Mouse (Mus musculus) kidney, postnatal 0 days (tissue): Measurements from ENCODE around the gene Rbm18. TPM values are rescaled to one million over a fixed set of nuclear protein-coding genes. Genes with fewer than 3 reads are reported as not detected.

Experiments
- ATAC-seq: fragments of 200-750 bp; cut with Nextera tagmentation; replicated peaks from 2 replicates; pipeline ENCODE4 v1.8.0; 2017; ENCODE audit warnings: low read depth, moderate number of reproducible peaks, moderate TSS enrichment, moderate library complexity; ENCODE audit not compliant: low FRiP score
- DNase-seq: peaks from one replicate; pipeline ENCODE4 v3.0.0-alpha.2; 2016; ENCODE audit warnings: low spot score
- H3K27ac ChIP-seq: fragments of 300-500 bp; sonication (generic); 2 replicates; pipeline ENCODE4 v1.5.1; 2014; ENCODE audit warnings: mild to moderate bottlenecking
- H3K27me3 ChIP-seq: fragments of 300-500 bp; sonication (generic); 2 replicates; pipeline ENCODE4 v1.6.1; 2014; ENCODE audit warnings: low read length, mixed read lengths; ENCODE audit not compliant: insufficient read depth
- H3K36me3 ChIP-seq: fragments of 300-500 bp; sonication (generic); 2 replicates; pipeline ENCODE4 v1.6.1; 2014; ENCODE audit warnings: low read length, mixed read lengths; ENCODE audit not compliant: insufficient read depth
- H3K4me1 ChIP-seq: fragments of 300-500 bp; sonication (generic); replicated peaks from 2 replicates; pipeline ENCODE4 v1.6.1; 2014; ENCODE audit warnings: antibody characterized with exemption, low read length, mixed read lengths; ENCODE audit not compliant: insufficient read depth
- H3K4me2 ChIP-seq: fragments of 300-500 bp; sonication (generic); 2 replicates; pipeline ENCODE4 v1.6.1; 2014; ENCODE audit warnings: mild to moderate bottlenecking, low read length, moderate library complexity, mixed read lengths
- H3K4me3 ChIP-seq: fragments of 300-500 bp; sonication (generic); replicated peaks from 2 replicates; pipeline ENCODE4 v1.5.1; 2014; ENCODE audit warnings: low read depth, low read length
- H3K9ac ChIP-seq: fragments of 300-500 bp; sonication (generic); 2 replicates; pipeline ENCODE4 v1.6.1; 2014; ENCODE audit warnings: low read depth, low read length
- H3K9me3 ChIP-seq: fragments of 300-500 bp; sonication (generic); replicated peaks from 2 replicates; pipeline ENCODE4 v1.6.1; 2016; ENCODE audit warnings: low read length, inconsistent platforms, mixed read lengths
- CTCF ChIP-seq: IDR thresholded peaks from 2 replicates; pipeline ENCODE4 v1.5.1; 2016; ENCODE audit warnings: antibody characterized with exemption, low read depth, mild to moderate bottlenecking, moderate library complexity
- WGBS: fragments of 180-500 bp; shearing (Covaris S2); extraction: QIAGEN DNeasy Blood & Tissue Kit; methylation state at CpG from one replicate; pipeline ENCODE4 v1.1.7; 2014; 5-methylcytosine and 5-hydroxymethylcytosine counted together
- polyA plus RNA-seq: library from polyadenylated mRNA; unstranded; fragments of >200 nt; fragmentation: Nextera tagmentation; extraction: Ambion mirVana; gene quantifications from 2 replicates; pipeline ENCODE4 v1.2.1, GENCODE M21; 2015

Gene Rbm18
- polyA plus RNA-seq, 1 experiment from 2014 or later, result 59.8 TPM

GRCm38 (mm10) chr2:36148876-36149365, 12.3 kb upstream of the Rbm18 start:
- DNase-seq (peak; percentile 23), ATAC-seq (no peak)
- WGBS, result 44% methylated on average over 7 of the region's 7 CpGs
- TF ChIP-seq CTCF, result no peak
- Histone ChIP-seq H3K9me3 (no peaks in the 10 kb centered on the region), H3K36me3 (no peaks in the 10 kb centered on the region; the same call in 1 of the 2 replicates), H3K9ac (no peak overlapping the region), H3K27ac (no peak overlapping the region), H3K4me1 (no peaks in the 10 kb centered on the region), H3K27me3 (no peaks in the 10 kb centered on the region), H3K4me2 (no peak overlapping the region), H3K4me3 (no peak overlapping the region)

DNA sequence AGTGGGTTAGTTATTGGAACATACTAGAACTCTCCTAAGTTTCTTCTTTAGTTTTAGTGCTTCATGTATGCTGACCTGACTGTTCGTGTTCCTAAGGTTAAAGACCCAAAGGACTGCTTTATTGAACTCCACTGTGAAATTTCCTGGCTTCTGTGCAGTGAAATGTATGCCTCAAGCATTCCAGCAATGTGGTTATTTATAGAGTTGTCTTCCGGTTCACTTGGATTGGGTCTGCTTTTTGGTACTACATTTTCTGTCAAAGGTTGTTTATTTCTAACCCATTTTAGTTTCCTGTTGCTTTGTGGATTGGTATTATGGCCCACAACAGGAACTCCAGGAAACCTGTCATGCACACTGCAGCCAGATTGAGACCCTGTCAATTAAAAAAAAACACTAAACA, 2.5 kb upstream of the Rbm18 start:
- DNase-seq (peak; percentile 79), ATAC-seq (no peak)
- H3K9me3 ChIP-seq, result no peaks in the 10 kb centered on the region
- H3K27ac ChIP-seq, result peak overlapping the region; percentile 27; the same call in 1 of the 2 replicates
- H3K4me3 ChIP-seq, result no peak overlapping the region
- H3K9ac ChIP-seq, result no peak overlapping the region
- TF ChIP-seq CTCF, result no peak
- no peaks in the 10 kb centered on the region for H3K27me3 ChIP-seq
- peaks cover 10% of the 10 kb centered on the region for H3K4me1 ChIP-seq
- WGBS, result 42% methylated on average over 2 of the region's 2 CpGs
- H3K4me2 ChIP-seq, result no peak overlapping the region
- 0 out of 2 replicates have a peak, but pooled peaks cover 8% of the 10 kb centered on the region for H3K36me3 ChIP-seq

DNA sequence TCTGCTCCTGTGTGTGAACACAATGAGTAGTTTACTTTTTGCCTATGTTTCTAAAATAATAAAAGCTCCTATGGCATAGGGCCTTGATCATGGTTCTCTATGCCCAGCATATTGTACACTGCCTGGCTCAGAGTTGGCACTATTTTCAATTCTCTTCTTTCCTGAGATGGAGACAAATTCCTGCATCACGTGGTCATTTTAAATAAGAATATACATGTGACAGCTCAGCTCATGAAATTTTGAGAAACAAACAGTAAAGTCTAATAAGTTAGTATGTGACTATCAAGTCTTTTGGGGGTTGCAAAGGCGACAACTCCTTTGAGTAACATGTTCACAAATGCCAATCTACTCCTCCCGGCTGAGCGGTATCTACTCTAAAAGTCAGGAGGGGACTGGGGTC, 686 bp downstream of the Rbm18 start:
- H3K9ac ChIP-seq, result peak overlapping the region; percentile 73
- peaks cover 10% of the 10 kb centered on the region for H3K4me1 ChIP-seq
- H3K4me3 ChIP-seq, result peak overlapping the region; percentile 75
- WGBS, result 0% methylated on average over 4 of the region's 4 CpGs
- H3K27ac ChIP-seq, result peak overlapping the region; percentile 93
- peak overlapping the region; percentile 54 for H3K4me2 ChIP-seq
- ATAC-seq (no peak), DNase-seq (no peak)
- peaks cover 22% of the 10 kb centered on the region for H3K36me3 ChIP-seq
- no peaks in the 10 kb centered on the region for H3K27me3 ChIP-seq
- no peak for TF ChIP-seq CTCF
- no peaks in the 10 kb centered on the region for H3K9me3 ChIP-seq

DNA sequence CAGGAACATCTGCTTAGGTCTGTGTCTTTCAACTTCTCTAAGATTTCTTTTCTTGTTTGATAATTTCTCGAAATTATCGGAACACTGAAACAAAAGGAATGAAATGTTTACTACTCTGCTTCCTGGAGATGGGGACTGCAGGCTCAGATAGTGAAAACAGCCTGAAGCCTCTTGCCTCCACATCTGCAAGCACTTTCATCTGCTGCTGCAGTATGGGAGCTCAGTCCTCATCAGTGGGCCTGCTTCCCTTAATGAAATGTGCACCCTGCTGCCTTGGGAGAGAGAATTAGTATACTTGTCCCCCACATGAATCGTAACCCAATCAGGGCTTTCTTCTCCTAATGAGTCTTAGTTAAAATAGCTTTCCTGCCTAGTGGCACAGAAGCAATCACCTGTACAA, 7.5 kb downstream of the Rbm18 start:
- Histone ChIP-seq H3K27me3 (no peaks in the 10 kb centered on the region), H3K4me2 (no peak overlapping the region), H3K9me3 (no peaks in the 10 kb centered on the region), H3K9ac (no peak overlapping the region), H3K4me1 (no peaks in the 10 kb centered on the region), H3K4me3 (no peak overlapping the region), H3K36me3 (peaks cover 61% of the 10 kb centered on the region), H3K27ac (no peak overlapping the region)
- ATAC-seq, result no peak
- no peak for TF ChIP-seq CTCF
- no peak for DNase-seq
- WGBS, result 85% methylated on average over 3 of the region's 3 CpGs

DNA sequence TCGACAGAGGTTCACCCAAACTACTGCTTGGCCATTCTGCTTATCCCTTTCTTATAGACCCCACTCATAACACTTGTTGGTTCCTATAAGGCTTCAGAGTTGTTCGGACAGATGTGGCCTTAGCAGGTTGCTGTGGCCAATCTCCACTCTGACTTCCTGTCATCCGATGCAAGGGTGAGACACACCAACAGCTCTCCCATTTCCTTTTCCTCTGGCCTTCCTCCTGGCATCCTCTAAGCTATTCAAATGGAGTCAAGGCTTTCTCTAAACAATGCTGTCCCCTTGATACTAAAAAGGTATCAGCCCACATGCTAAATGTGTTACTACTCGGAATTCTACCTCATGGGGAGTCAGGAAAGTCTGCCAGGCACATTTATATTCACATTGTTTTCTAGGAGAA, 8.6 kb downstream of the Rbm18 start:
- Histone ChIP-seq H3K4me3 (no peak overlapping the region), H3K36me3 (peaks cover 55% of the 10 kb centered on the region)
- no peak for DNase-seq

GRCm38 (mm10) chr2:36126795-36127429, 9.7 kb downstream of the Rbm18 start:
- Histone ChIP-seq H3K4me3 (no peak overlapping the region), H3K9me3 (no peaks in the 10 kb centered on the region), H3K36me3 (peaks cover 60% of the 10 kb centered on the region), H3K27ac (no peak overlapping the region), H3K27me3 (no peaks in the 10 kb centered on the region), H3K9ac (no peak overlapping the region), H3K4me1 (no peaks in the 10 kb centered on the region), H3K4me2 (no peak overlapping the region)
- ATAC-seq (no peak), DNase-seq (no peak)
- no peak for TF ChIP-seq CTCF
- WGBS, result 93% methylated on average over 9 of the region's 9 CpGs

More for the DNA sequence above, 8.6 kb downstream of the Rbm18 start:
- H3K27me3 ChIP-seq, result no peaks in the 10 kb centered on the region
- ATAC-seq, result no peak
- no peaks in the 10 kb centered on the region for H3K9me3 ChIP-seq
- whole genome bisulfite sequencing, result 74% methylated on average over 4 of the region's 4 CpGs
- no peaks in the 10 kb centered on the region for H3K4me1 ChIP-seq
- no peak overlapping the region for H3K4me2 ChIP-seq
- no peak for TF ChIP-seq CTCF
- H3K9ac ChIP-seq, result 0 out of 2 replicates have a peak overlapping the region, but pooled peaks have one; percentile 13
- no peak overlapping the region for H3K27ac ChIP-seq
